Mouse (Mus musculus) frontal cortex, postnatal 25 days (tissue): ENCODE measurements around the gene Zfp423.
"Not testable (repeated sequence)": the region's sequence is repeated elsewhere in the genome, so short reads cannot be mapped to it uniquely, and the experiment has no call there.

ENCODE experiments used
- DNase-seq, 2 experiments: peaks; one replicate each; pipeline ENCODE4 v3.0.0; 2022; ENCODE audit warnings: low spot score in 2 of 2

Gene Zfp423

GRCm38 (mm10) chr8:87904108-87904507, 55.3 kb downstream of the Zfp423 start:
- DNase-seq = no peak

DNA sequence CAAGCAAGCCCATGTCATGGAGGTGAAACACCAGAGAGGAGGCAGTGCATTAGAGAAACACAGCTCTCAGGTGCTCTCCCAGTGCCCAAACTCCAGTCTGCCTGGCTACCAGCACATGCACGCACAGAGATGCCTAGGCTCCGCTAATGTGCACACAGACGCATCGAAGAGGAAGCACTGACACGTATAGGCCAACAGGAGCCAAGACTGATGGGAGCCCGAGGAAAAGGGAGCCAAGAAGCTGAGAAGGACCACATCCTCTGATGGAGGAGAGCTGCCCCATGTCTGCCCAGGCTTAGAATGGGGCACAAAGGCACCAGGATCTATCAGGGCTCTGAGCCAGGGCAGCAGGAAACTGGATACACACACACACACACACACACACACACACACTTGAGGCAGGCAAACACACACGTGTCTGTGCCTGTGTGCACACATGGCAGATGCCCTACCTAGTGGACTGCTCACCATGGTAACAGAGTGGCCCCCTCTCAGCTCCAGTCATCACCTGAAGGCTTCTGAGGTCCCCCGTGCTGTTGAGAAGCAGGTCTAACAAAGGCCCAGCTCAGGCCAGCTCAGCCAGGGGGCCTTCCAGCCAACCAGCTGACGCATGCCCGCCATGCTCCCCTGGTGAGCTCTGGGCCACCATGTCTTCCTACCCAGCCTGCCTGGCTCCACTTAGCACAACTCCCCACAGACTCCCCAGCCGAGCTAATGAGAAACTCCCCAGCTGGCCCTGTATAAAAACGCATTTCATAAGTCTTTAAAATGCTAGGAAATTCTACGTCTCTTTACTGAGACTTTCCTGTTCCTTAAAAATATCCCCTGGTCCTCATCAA, 64.0 kb downstream of the Zfp423 start:
- no peak for DNase-seq

DNA sequence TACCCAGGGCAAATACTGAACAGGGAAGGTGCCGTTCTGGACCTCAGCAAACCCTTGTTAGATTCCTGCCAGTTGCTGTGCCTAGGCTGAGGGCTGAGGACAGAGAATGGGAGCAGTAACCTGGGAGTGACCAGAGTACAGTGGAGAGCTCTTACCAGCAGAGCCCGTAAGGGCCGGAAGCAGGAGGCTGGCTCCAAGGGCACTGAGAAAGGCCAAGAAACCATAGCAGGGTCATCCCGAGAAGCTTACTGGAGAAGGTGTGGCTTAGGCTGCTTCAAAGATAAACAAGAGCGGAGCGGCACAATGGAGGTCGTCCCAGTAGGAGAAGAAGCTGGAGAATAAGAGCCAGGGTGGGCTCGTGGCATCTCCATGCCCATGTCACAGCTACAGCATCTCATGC, 65.1 kb downstream of the Zfp423 start:
- DNase-seq = no peak

DNA sequence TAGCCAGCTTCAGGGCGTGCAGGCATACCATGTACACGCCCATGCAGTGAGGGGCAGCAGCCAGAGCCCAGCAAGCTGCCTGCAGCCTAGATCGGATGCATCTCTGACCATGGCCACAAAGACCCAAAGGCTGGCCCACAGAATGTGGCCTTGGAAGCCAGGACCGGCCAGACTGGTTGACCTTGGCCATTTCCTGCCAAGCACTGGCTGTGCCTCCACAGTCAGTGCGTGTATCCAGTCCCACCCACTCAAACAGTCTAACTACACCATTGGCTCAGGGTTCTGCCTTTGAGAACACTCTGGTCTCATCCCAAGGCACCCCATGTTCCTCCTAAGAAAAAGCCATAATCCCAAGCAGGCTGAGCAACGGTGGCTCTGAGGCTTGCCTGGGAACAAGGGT, 65.8 kb downstream of the Zfp423 start:
- DNase-seq = no peak

DNA sequence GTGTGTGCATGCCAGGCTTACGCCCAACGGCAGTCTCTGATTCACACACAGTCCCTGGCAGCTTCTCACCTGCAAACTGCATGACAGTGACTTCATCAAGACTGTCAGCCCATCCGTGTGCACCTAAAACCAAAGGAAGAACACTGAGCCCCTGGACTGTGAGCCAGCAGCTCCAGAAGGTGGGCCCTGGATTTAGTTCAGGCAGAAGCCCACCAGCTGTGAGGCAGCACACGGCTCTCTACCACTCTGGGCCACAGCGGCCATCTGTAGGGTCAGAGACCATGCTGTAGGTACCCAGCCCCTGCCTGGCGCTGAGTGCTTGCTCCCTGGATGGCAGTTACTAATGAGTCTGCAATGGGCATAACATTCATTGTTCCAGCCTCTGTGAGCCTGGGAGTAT, 66.5 kb downstream of the Zfp423 start:
- no peak for DNase-seq

DNA sequence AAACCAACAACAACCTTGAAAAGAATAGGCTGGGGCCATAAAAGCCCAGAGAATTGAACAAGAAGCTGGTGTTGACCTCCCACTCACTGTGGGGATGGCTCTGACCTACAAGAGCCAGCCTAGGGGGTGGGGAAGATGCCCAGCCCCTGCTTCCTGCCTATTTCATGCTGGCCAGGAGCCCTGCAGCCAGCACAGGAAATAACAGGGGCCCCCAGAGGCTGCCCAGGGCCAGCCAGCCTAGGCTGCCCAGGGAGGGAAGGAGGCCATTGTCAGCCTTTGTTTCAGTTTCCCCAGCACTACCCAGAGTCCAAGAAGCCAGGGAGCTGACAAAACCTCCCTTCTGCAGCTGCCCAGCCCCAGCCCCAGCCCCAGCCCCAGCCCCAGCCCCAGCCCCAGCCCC, 67.5 kb downstream of the Zfp423 start:
- no peak for DNase-seq

DNA sequence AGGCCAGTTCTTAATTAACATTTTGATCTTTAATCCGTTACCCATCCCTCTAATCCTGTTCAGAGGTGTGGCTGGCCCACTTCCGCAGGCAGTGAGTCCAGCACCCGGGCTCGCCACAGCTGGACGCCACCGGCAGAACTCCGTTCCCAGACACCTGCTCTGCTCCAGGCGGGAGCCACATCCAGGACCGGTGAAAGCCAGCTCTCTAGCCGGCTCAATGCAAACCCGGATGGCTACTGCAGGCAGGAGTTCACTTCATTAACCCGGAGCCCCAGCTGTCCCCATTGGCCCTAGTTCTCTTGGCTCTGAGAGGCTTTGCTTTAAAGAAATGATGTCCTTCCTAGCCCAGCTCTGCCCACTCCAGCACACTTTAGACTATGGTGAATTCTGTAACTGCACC, 71.4 kb downstream of the Zfp423 start:
- no peak for DNase-seq

GRCm38 (mm10) chr8:87881088-87881487, 78.3 kb downstream of the Zfp423 start:
- no peak for DNase-seq

DNA sequence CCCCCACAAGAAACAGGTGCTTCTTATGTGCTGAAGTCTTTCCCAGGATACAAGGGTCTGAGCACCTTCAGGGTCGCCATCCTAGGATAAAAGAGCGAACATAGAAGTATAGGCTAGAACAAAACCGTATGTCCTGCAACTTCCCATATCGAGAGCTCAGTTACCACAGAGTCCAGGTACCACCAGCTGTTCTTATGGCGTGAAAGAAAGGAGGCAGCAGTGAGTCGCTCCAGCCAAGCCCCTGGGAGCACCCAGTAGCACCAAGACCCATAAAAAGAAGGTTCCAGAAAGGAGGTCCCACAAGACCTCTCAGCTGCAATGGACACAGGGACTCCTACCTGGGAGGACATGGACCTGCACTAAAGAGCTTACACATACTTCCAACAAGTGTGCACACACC, 83.5 kb downstream of the Zfp423 start:
- no peak for DNase-seq

DNA sequence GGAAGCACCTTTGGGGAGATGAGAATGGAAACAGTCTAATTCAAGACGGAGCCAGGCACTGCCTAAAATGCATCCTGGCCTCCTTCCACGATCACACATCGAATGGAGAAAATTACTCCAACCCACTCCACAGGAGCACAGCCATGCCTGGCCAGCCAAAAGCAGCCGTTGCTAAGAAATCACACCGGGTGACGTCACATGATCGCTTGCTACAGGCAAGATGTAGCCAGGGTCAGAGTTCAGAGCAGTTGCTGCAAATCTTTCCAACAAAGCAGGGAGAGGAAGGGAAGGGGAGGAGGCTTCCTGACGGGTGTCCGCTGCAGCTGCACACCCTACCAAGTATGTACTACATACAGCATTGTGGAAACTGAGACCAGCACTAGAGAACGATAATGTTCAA, 83.9 kb downstream of the Zfp423 start:
- DNase-seq = peak in 1 of 2 experiments; percentile 11

- no peak for DNase-seq
Observed at GRCm38 (mm10) chr8:87872987-87873550, 86.3 kb downstream of the Zfp423 start.

GRCm38 (mm10) chr8:87872356-87872930, 87.0 kb downstream of the Zfp423 start:
- DNase-seq = no peak

- no peak for DNase-seq
Observed at GRCm38 (mm10) chr8:87866586-87866985, 92.8 kb downstream of the Zfp423 start.

DNA sequence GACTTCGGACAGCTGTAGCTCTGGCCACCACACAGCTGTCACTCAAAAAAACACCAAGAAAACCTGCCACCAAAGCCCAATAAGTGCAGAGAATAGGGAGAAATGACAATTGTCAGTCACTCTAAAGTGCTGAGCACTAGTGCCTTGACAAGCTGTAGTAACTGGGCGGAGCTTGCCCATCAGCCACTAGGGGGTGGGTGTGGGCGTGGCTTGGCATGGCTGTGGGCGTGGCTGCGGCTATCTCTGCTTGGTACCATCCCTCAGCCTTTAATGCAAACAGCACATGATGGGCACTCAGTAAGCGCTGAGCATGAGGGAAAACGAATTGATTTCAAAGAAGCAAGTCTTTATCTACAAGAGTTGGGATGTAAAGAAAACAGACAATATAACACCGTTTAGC, 95.2 kb downstream of the Zfp423 start:
- DNase-seq = no peak

- DNase-seq = no peak
Observed at GRCm38 (mm10) chr8:87863128-87863527, 96.3 kb downstream of the Zfp423 start.

- no peak for DNase-seq
Observed at GRCm38 (mm10) chr8:87861718-87862117, 97.7 kb downstream of the Zfp423 start.

DNA sequence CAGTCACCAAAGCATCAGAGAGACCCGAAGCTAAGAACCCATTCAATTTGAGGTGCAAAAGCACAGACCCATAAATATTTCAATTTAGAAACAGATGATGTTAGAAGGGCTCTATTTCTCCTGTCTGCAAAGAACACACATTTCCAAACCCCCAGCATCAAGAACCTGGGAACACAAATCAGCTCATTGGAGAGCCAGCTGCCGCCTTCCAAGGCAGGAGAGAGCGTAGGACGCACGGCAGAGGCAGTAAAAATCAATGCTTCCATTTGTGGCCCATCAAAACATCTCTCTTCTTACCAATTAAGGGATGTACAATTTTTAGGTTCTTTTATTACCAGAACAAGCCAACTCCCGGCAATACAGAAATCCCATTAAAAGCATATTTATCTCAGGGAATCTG, 98.5 kb downstream of the Zfp423 start:
- DNase-seq = no peak

GRCm38 (mm10) chr8:87851871-87852270, 107.5 kb downstream of the Zfp423 start:
- no peak for DNase-seq

DNA sequence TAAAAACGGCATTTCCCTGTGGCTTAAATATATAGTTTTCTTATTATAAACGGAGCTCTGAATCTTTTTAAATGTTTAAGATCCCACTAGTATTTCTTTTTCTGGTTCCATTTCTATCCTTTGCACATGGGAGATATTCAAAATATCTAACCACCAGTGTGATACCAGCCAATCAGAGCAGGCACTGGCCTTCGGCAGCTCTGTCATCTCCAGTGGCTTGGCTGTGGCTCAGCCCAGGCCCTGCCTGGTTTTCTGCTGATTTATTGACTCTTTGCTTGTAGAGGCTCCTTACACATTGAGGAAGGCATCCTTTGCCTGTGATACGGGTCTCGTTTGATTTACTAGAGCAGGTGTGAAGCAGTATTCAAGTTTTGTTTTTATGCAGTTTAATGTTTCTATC, 108.0 kb downstream of the Zfp423 start:
- no peak for DNase-seq

GRCm38 (mm10) chr8:87848836-87849235, 110.6 kb downstream of the Zfp423 start:
- DNase-seq = no peak

DNA sequence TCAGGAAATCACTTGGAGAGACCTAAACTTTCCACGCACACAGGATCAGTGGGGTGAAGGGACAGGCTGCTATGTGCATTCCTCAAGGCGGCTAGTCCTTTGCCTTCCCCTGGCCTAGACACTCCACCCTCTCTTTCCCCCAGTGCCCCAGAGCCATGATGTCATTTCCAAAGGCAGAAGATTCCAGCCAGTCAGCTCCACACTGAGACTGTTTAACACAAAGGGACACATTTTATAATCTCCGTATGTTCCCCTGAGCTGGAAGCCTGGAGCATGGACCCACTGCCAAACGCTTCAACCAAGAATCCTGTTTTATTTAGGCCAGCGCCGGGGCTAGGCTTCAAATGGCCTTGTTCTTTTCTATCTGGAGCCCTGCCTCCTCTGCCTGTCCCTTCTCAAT, 111.6 kb downstream of the Zfp423 start:
- DNase-seq = no peak

- not testable (repeated sequence) for DNase-seq
Observed at GRCm38 (mm10) chr8:87842096-87842495, 117.3 kb downstream of the Zfp423 start.

- no peak for DNase-seq
Observed at GRCm38 (mm10) chr8:87837266-87837665, 122.1 kb downstream of the Zfp423 start.
